Mouse (Mus musculus): ENCODE data around the gene Fgf9. TPM values are rescaled to one million over a fixed set of nuclear protein-coding genes. Genes with fewer than 3 reads are reported as not detected.

Gene Fgf9
- polyA plus RNA-seq, 1 experiment from 2014 or later, result 15.6 TPM

DNA sequence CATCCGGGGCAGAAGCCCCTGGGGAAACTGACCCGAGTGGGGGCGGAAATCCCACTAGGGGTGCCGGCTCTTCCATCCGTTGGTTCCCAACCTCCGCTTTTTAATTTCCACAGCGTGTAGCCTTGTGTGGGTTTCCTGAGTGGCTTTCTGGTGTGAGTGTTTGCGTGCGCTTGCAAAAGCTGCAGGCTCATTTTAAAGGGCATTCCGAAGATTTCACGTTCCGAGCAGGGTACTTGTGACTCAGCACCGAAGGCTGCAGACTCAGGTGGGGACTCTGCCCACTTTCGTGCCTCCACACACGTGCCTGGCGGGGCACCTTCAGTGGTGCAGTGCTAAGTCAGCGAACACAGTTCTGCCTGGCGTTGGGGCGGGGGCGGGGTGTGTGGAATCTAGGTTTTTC, 3.6 kb downstream of the Fgf9 start:
- ATAC-seq (ENCODE audit: low FRiP score), result no peak
- H3K4me2 ChIP-seq, result peak overlapping the region; percentile 83
- no peaks in the 10 kb centered on the region for H3K9me3 ChIP-seq
- peak overlapping the region; percentile 80 for H3K9ac ChIP-seq
- no peak overlapping the region for H3K27ac ChIP-seq
- H3K4me3 ChIP-seq, result peak overlapping the region; percentile 66
- H3K4me1 ChIP-seq (replicated peaks), result peaks cover 53% of the 10 kb centered on the region
- peaks cover 65% of the 10 kb centered on the region for H3K27me3 ChIP-seq
- under 1% methylated on average over 20 of the region's 20 CpGs for WGBS
- no peaks in the 10 kb centered on the region for H3K36me3 ChIP-seq

- peak; percentile 60 for ATAC-seq (ENCODE audit: low FRiP score)
- H3K4me1 ChIP-seq (replicated peaks), result peaks cover 50% of the 10 kb centered on the region
Observed at GRCm38 (mm10) chr14:58074621-58075432, 4.5 kb downstream of the Fgf9 start.

GRCm38 (mm10) chr14:58075433-58076029, 5.2 kb downstream of the Fgf9 start:
- peaks cover 43% of the 10 kb centered on the region for H3K4me1 ChIP-seq (replicated peaks)
- no peaks in the 10 kb centered on the region for H3K36me3 ChIP-seq
- peak overlapping the region; percentile 66 for H3K4me3 ChIP-seq
- under 1% methylated on average over 31 of the region's 31 CpGs for WGBS
- H3K9me3 ChIP-seq, result no peaks in the 10 kb centered on the region
- peak overlapping the region; percentile 83 for H3K4me2 ChIP-seq
- peak overlapping the region; percentile 92 for H3K27ac ChIP-seq
- peak overlapping the region; percentile 80 for H3K9ac ChIP-seq
- ATAC-seq (ENCODE audit: low FRiP score), result peak; percentile 27
- H3K27me3 ChIP-seq, result peaks cover 61% of the 10 kb centered on the region

More at GRCm38 (mm10) chr14:58074621-58075432, 4.5 kb downstream of the Fgf9 start:
- Histone ChIP-seq H3K9me3 (no peaks in the 10 kb centered on the region), H3K9ac (peak overlapping the region; percentile 80), H3K36me3 (no peaks in the 10 kb centered on the region), H3K4me2 (peak overlapping the region; percentile 83), H3K4me3 (peak overlapping the region; percentile 66), H3K27me3 (peaks cover 63% of the 10 kb centered on the region), H3K27ac (peak overlapping the region; percentile 92)
- under 1% methylated on average over 59 of the region's 61 CpGs for WGBS

GRCm38 (mm10) chr14:58076030-58076521, 5.7 kb downstream of the Fgf9 start:
- under 1% methylated on average over 38 of the region's 40 CpGs for whole genome bisulfite sequencing
- ATAC-seq (ENCODE audit: low FRiP score), result peak; percentile 85
- H3K9ac ChIP-seq, result peak overlapping the region; percentile 80
- H3K27ac ChIP-seq, result peak overlapping the region; percentile 92
- no peaks in the 10 kb centered on the region for H3K36me3 ChIP-seq
- H3K4me1 ChIP-seq (replicated peaks), result peaks cover 40% of the 10 kb centered on the region
- H3K27me3 ChIP-seq, result peaks cover 61% of the 10 kb centered on the region
- H3K9me3 ChIP-seq, result no peaks in the 10 kb centered on the region
- H3K4me3 ChIP-seq, result peak overlapping the region; percentile 66
- peak overlapping the region; percentile 83 for H3K4me2 ChIP-seq

DNA sequence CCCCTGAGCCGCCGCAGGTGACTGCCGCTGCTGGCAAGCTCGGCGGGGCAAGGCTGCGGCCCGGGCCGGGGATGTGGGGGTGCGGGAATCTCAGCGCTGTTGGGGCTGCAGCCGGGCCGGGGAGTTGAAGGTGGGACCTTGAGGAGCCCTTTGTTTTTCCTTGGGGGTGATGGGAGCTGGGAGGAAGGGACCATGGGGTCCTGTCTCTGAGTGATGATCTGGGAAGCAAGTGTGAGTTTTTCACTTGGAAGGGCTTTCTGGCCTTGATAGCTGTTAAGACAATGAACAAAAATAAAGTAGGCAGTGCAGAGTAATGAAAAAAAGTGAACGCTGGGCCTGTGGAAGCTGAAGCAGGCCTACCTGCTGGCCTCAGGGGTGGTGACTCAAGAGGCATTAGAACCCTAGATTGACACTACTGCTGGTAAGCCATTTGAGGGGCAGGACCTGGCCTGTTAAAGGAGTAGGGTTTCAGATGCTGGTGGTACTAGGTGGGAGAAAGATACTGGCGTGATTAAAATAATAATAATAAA, 6.4 kb downstream of the Fgf9 start:
- WGBS, result 7% methylated on average over 14 of the region's 14 CpGs
- peaks cover 33% of the 10 kb centered on the region for H3K4me1 ChIP-seq (replicated peaks)
- H3K9ac ChIP-seq, result peak overlapping the region; percentile 80
- no peaks in the 10 kb centered on the region for H3K36me3 ChIP-seq
- H3K27ac ChIP-seq, result peak overlapping the region; percentile 92
- no peaks in the 10 kb centered on the region for H3K9me3 ChIP-seq
- peaks cover 58% of the 10 kb centered on the region for H3K27me3 ChIP-seq
- H3K4me3 ChIP-seq, result peak overlapping the region; percentile 66
- peak; percentile 6; the same call in 1 of the 2 replicates for ATAC-seq (ENCODE audit: low FRiP score)
- peak overlapping the region; percentile 83 for H3K4me2 ChIP-seq

- Histone ChIP-seq H3K36me3 (peaks cover 8% of the 10 kb centered on the region), H3K27ac (no peak overlapping the region), H3K4me2 (no peak overlapping the region), H3K27me3 (peaks cover 42% of the 10 kb centered on the region), H3K4me3 (no peak overlapping the region), H3K9me3 (no peaks in the 10 kb centered on the region), H3K9ac (no peak overlapping the region), H3K4me1 (replicated peaks) (peaks cover 13% of the 10 kb centered on the region)
- 89% methylated on average over 2 of the region's 2 CpGs for WGBS
- no peak for ATAC-seq (ENCODE audit: low FRiP score)
Observed at GRCm38 (mm10) chr14:58079471-58079870, 9.1 kb downstream of the Fgf9 start.

- Histone ChIP-seq H3K27ac (no peak overlapping the region), H3K4me3 (no peak overlapping the region), H3K36me3 (peaks cover 8% of the 10 kb centered on the region), H3K4me1 (replicated peaks) (peaks cover 3% of the 10 kb centered on the region), H3K4me2 (no peak overlapping the region), H3K9ac (no peak overlapping the region), H3K9me3 (no peaks in the 10 kb centered on the region), H3K27me3 (peaks cover 26% of the 10 kb centered on the region)
- ATAC-seq (ENCODE audit: low FRiP score), result no peak
- 73% methylated on average over 1 of the region's 1 CpGs for WGBS
Observed at GRCm38 (mm10) chr14:58081955-58082354, 11.6 kb downstream of the Fgf9 start.

DNA sequence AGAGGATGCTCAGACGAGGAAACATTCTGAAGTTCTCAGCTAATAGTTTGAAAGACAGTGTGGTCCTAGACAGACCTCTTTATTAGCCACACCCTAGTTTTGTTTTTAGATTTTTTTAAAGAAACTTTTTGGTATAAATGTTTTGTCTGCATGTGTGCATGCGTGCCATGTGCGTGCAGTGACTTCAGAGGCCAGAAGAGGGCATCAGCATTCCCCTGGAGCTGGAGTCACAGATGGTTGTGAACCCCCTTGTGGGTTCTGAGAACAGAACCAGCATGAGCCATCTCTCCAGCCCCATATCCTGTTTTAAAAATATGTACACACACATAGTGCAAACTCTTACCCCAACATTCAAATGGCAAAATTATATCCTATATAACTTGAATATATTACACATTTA, 13.9 kb downstream of the Fgf9 start:
- Histone ChIP-seq H3K4me3 (no peak overlapping the region), H3K4me2 (no peak overlapping the region), H3K36me3 (peaks cover 8% of the 10 kb centered on the region), H3K9me3 (no peaks in the 10 kb centered on the region), H3K27me3 (peaks cover 4% of the 10 kb centered on the region; the same call in 1 of the 2 replicates), H3K27ac (no peak overlapping the region), H3K4me1 (replicated peaks) (peaks cover 14% of the 10 kb centered on the region), H3K9ac (no peak overlapping the region)
- ATAC-seq (ENCODE audit: low FRiP score), result no peak
- WGBS, result 97% methylated on average over 3 of the region's 3 CpGs

- H3K9me3 ChIP-seq, result no peaks in the 10 kb centered on the region
- H3K4me1 ChIP-seq (replicated peaks), result peaks cover 14% of the 10 kb centered on the region
- no peak overlapping the region for H3K27ac ChIP-seq
- no peaks in the 10 kb centered on the region for H3K27me3 ChIP-seq
- 36% methylated on average over 4 of the region's 4 CpGs for WGBS
- peaks cover 8% of the 10 kb centered on the region for H3K36me3 ChIP-seq
- H3K4me2 ChIP-seq, result no peak overlapping the region
- no peak overlapping the region for H3K9ac ChIP-seq
- no peak for ATAC-seq (ENCODE audit: low FRiP score)
- H3K4me3 ChIP-seq, result no peak overlapping the region
Observed at GRCm38 (mm10) chr14:58087326-58087725, 17.0 kb downstream of the Fgf9 start.

DNA sequence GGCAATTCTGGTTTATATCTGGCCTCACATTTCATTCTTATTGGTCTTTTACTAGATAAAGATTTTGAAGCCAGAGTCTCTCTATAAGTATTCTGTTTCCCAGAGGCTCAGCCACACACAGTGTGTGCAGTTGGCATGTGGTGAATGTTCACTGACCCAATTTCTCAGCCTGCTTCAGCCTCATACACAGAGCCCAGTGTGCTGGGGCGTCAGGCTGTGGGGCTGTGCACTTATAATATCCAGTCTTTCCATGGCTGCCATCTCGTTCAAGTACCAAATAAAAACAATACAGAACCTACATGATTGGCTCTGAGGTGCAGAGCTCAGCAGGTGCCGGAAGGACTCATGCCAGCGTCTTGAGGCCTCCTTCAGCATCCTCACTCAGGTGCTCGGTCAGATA, 19.1 kb downstream of the Fgf9 start:
- 84% methylated on average over 5 of the region's 5 CpGs for WGBS
- peaks cover 14% of the 10 kb centered on the region for H3K4me1 ChIP-seq (replicated peaks)
- H3K36me3 ChIP-seq, result no peaks in the 10 kb centered on the region
- no peak overlapping the region for H3K27ac ChIP-seq
- H3K9me3 ChIP-seq, result no peaks in the 10 kb centered on the region
- H3K9ac ChIP-seq, result no peak overlapping the region
- H3K4me2 ChIP-seq, result no peak overlapping the region
- ATAC-seq (ENCODE audit: low FRiP score), result no peak
- no peaks in the 10 kb centered on the region for H3K27me3 ChIP-seq
- no peak overlapping the region for H3K4me3 ChIP-seq

DNA sequence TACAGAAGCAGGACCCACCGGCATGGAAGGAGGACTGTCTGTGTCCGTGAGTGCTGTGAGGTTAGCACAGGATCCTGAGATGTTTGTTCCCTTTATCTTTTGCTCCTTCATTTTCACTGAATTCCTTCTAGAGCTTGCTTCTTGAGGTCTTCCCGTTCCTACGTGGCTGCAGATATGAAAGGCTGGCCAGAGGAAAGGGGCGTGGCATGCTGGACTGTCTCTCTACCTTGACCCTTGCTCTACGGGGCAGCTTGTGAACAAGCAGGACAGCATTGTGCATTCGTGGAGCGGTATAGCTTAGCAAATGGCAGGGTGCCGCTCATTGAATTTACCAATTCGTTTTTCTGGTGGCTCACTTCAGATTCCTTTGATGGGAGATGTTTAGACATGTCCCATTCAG, 21.0 kb downstream of the Fgf9 start:
- Histone ChIP-seq H3K4me1 (replicated peaks) (peaks cover 14% of the 10 kb centered on the region), H3K27me3 (no peaks in the 10 kb centered on the region), H3K9ac (no peak overlapping the region), H3K4me3 (no peak overlapping the region), H3K36me3 (no peaks in the 10 kb centered on the region), H3K27ac (no peak overlapping the region), H3K4me2 (no peak overlapping the region), H3K9me3 (no peaks in the 10 kb centered on the region)
- 74% methylated on average over 10 of the region's 10 CpGs for WGBS
- ATAC-seq (ENCODE audit: low FRiP score), result no peak

- Histone ChIP-seq H3K4me2 (no peak overlapping the region), H3K4me1 (replicated peaks) (peaks cover 12% of the 10 kb centered on the region), H3K9me3 (no peaks in the 10 kb centered on the region), H3K9ac (no peak overlapping the region), H3K36me3 (no peaks in the 10 kb centered on the region), H3K27me3 (no peaks in the 10 kb centered on the region), H3K4me3 (no peak overlapping the region), H3K27ac (no peak overlapping the region)
- WGBS, result 89% methylated on average over 8 of the region's 8 CpGs
- ATAC-seq (ENCODE audit: low FRiP score), result no peak
Observed at GRCm38 (mm10) chr14:58099599-58099998, 29.3 kb downstream of the Fgf9 start.

All from hindbrain, embryonic 13.5 days (tissue).